Mouse (Mus musculus) neural tube, embryonic 14.5 days (tissue): ENCODE measurements around the gene Syne3. TPM values are rescaled to one million over a fixed set of nuclear protein-coding genes. Genes with fewer than 3 reads are reported as not detected.

Experiments
- ATAC-seq: fragments of 200-750 bp; cut with Nextera tagmentation; 2 replicates; pipeline ENCODE4 v1.8.0; 2017; ENCODE audit warnings: low read depth, mild to moderate bottlenecking, moderate TSS enrichment, moderate library complexity
- H3K27ac ChIP-seq: fragments of 300-500 bp; sonication (generic); 2 replicates; pipeline ENCODE4 v1.5.1; 2014; ENCODE audit warnings: low read depth, mild to moderate bottlenecking, control low read depth, low read length, moderate library complexity, mixed read lengths
- H3K27me3 ChIP-seq: fragments of 300-500 bp; sonication (generic); 2 replicates; pipeline ENCODE4 v1.6.1; 2014; ENCODE audit warnings: low read length; ENCODE audit not compliant: control insufficient read depth, insufficient read depth
- H3K36me3 ChIP-seq: fragments of 300-500 bp; sonication (generic); 2 replicates; pipeline ENCODE4 v1.6.1; 2014; ENCODE audit warnings: low read length, mixed read lengths; ENCODE audit not compliant: control insufficient read depth, insufficient read depth
- H3K4me1 ChIP-seq: fragments of 300-500 bp; sonication (generic); 2 replicates; pipeline ENCODE4 v1.6.1; 2014; ENCODE audit warnings: low read length; ENCODE audit not compliant: control insufficient read depth, insufficient read depth
- H3K4me2 ChIP-seq: fragments of 300-500 bp; sonication (generic); 2 replicates; pipeline ENCODE4 v1.6.1; 2014; ENCODE audit warnings: mild to moderate bottlenecking, low read depth, low read length, control low read depth
- H3K4me3 ChIP-seq: fragments of 300-500 bp; sonication (generic); 2 replicates; pipeline ENCODE4 v1.5.1; 2014; ENCODE audit warnings: low read depth, low read length, control low read depth, mixed read lengths
- H3K9ac ChIP-seq: fragments of 300-500 bp; sonication (generic); replicated peaks from 2 replicates; pipeline ENCODE4 v1.6.1; 2014; ENCODE audit warnings: low read depth, mild to moderate bottlenecking, control low read depth, low read length, mixed read lengths
- H3K9me3 ChIP-seq: fragments of 300-500 bp; sonication (generic); 2 replicates; pipeline ENCODE4 v1.6.1; 2016; ENCODE audit warnings: low read length; ENCODE audit not compliant: control insufficient read depth
- WGBS: fragments of 180-500 bp; shearing (Covaris S2); extraction: QIAGEN DNeasy Blood & Tissue Kit; methylation state at CpG from one replicate; pipeline ENCODE4 v1.1.7; 2014; 5-methylcytosine and 5-hydroxymethylcytosine counted together
- polyA plus RNA-seq: library from polyadenylated mRNA; unstranded; fragments of >200 nt; fragmentation: Nextera tagmentation; extraction: Ambion mirVana; gene quantifications from 2 replicates; pipeline ENCODE4 v1.2.1, GENCODE M21; 2014

Gene Syne3
- polyA plus RNA-seq, 1 experiment from 2014 or later, result 0.23 TPM

DNA sequence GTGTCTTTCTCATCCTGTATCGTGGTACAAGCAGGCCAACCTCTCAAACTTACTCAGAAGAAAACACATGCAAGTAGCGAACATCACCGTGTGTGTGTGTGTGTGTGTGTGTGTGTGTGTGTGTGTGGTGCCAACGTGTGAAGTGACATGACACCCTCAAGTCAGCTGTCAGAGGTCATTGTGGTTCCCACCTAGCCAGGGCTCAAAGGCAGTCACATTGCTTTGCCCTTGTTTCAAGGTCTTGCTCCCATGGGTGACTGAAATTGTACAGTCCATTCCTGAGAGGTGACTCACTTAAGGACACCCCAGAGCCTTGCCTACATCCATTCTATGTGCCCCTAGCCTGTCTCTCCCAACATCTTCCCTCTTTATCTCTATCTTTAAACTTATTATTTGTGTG is 40.0 kb downstream of the Syne3 start:
- no peaks in the 10 kb centered on the region for H3K36me3 ChIP-seq
- H3K4me2 ChIP-seq, result no peak overlapping the region
- no peak overlapping the region for H3K4me3 ChIP-seq
- H3K9me3 ChIP-seq, result no peaks in the 10 kb centered on the region
- ATAC-seq, result no peak
- no peaks in the 10 kb centered on the region for H3K27me3 ChIP-seq
- WGBS, result 90% methylated on average over 4 of the region's 4 CpGs
- no peaks in the 10 kb centered on the region for H3K4me1 ChIP-seq
- H3K27ac ChIP-seq, result no peak overlapping the region
- no peak overlapping the region for H3K9ac ChIP-seq

DNA sequence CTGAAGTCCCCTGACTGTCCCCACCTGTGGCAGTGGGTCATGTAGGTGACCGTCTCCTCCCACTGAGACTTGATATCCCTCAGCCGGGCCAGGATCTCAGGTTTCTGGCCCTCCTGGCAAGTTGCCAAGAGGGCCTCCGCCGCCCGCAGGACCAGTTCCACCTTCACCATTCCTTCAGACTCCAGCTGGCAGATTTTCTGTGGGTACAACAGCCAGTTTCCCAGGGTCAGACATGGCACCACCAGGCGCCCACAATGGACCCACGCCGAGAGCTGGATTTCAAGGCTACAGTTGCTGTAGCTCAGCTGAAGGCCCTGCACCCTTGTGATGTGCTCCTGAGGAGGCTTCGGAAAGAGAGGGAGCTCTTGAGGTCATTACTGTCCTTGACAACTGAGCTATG is 40.4 kb downstream of the Syne3 start:
- H3K4me3 ChIP-seq, result no peak overlapping the region
- H3K36me3 ChIP-seq, result no peaks in the 10 kb centered on the region
- 86% methylated on average over 9 of the region's 9 CpGs for WGBS
- no peaks in the 10 kb centered on the region for H3K27me3 ChIP-seq
- H3K9me3 ChIP-seq, result no peaks in the 10 kb centered on the region
- no peak overlapping the region for H3K9ac ChIP-seq
- H3K4me1 ChIP-seq, result no peaks in the 10 kb centered on the region
- H3K27ac ChIP-seq, result no peak overlapping the region
- ATAC-seq, result no peak
- H3K4me2 ChIP-seq, result no peak overlapping the region

DNA sequence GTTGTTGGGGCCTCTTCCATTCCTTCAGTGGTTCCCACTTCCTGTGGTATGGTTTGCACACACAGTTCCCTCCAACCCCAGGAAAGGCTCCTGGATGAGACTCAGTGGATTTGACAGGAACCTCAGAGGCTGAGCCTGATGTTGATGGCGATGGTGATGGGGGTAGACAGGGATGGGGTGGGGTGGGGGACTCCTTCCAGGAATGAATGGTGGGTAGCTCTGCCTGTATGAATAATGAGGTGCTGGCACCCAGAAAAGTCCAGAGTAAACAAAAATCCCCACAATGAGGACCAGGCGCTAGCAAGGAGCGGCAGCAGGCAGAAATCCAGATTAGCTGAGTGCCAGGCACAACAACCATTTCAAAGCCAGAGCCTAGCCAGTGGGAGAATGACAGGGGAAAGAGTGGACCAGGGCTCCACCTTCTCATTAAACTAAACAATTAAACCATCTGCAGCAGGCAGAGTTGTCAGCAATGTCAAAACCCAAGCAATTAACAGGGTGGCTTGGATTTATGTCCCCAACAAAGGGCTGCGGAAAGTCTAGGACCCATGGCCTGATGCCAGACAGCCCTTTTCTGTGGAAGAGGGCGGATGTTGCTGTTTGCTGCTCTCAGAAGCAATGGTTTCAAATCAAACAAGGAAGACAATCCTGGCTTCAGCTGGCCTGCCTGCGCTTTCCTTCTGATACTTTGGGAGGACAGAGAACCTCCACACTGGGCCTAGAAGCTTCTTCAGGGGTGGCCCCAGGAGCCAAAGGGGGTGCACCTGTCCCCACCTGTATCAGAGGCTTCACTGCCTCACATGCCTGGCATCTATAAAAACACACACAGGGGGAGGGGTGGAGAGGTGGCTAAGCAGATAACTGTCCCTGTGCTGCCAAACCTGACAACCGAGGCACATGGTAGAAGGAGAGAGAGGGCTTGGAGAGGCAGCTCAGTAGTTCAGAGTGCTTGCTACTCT is 44.4 kb downstream of the Syne3 start:
- Histone ChIP-seq H3K4me2 (no peak overlapping the region), H3K9ac (no peak overlapping the region), H3K27me3 (no peaks in the 10 kb centered on the region), H3K27ac (peak overlapping the region; percentile 11; the same call in 1 of the 2 replicates), H3K4me3 (no peak overlapping the region), H3K36me3 (no peaks in the 10 kb centered on the region), H3K9me3 (no peaks in the 10 kb centered on the region), H3K4me1 (no peaks in the 10 kb centered on the region)
- 25% methylated on average over 7 of the region's 7 CpGs for WGBS
- peak; percentile 78 for ATAC-seq

DNA sequence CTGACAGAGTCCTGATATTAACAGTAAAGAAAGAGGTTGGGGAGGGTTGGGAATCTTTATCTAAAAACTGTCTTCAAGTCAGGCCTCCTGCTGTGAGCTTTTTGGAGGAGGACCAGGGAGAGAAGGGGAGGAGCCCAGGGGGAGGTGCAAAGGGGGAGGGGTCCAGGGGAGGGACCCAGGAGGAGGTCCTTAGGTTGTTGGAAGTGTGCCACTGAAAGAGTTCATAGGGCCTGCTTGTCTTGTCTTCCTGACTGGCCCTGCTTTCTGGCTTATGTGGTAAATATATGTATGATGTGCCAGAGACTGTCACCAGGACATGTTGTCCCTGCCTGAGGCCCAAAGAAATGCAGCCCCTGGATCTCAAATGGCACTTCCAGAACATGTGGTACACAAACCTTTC is 49.2 kb downstream of the Syne3 start:
- H3K9ac ChIP-seq, result no peak overlapping the region
- H3K4me1 ChIP-seq, result peaks cover 2% of the 10 kb centered on the region; the same call in 1 of the 2 replicates
- no peak for ATAC-seq
- no peaks in the 10 kb centered on the region for H3K27me3 ChIP-seq
- H3K27ac ChIP-seq, result no peak overlapping the region
- H3K36me3 ChIP-seq, result no peaks in the 10 kb centered on the region
- H3K9me3 ChIP-seq, result no peaks in the 10 kb centered on the region
- H3K4me3 ChIP-seq, result no peak overlapping the region
- no peak overlapping the region for H3K4me2 ChIP-seq

DNA sequence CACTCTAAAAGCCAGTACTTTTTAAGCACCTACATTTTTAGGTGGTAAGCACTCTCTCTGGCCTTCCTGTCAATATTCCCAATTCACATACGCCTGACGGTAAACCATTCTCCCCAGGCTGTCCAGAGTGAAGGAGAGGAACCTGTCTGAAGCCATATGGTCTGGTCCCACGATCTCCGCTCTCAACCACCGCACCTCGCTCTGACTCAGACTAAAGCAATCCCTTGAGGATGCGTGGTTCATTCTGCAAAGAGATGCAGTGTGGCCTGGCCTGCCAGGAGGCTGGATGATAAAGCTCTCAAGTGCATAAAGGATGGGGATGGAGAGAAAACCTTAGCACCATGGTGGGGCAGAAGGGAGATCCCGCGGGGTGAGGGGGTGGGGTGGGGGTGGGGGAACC is 49.6 kb downstream of the Syne3 start:
- Histone ChIP-seq H3K27me3 (no peaks in the 10 kb centered on the region), H3K4me3 (no peak overlapping the region), H3K4me1 (peaks cover 5% of the 10 kb centered on the region; the same call in 1 of the 2 replicates), H3K9ac (no peak overlapping the region), H3K36me3 (no peaks in the 10 kb centered on the region), H3K9me3 (no peaks in the 10 kb centered on the region), H3K27ac (no peak overlapping the region), H3K4me2 (no peak overlapping the region)
- ATAC-seq, result no peak
- 61% methylated on average over 9 of the region's 9 CpGs for WGBS

DNA sequence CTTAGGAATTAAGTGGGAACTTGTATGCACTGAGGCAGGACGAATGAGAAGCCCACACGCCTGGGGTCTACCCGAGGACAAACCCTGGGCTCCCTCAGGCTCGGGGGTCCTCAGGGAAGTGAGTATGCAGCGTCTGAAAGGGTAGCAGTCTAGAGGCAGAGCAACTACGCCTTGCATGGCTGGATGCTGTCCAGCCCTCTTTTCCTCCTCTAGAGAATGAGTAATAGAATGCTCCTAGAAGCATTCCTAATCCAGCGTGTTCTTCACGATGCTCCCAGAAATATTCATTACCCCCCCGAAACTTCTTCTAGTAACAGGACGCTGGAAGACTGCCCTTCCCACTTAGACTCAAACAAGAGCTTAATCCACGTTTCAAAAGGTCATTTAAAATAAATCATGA is 51.3 kb downstream of the Syne3 start:
- WGBS, result 75% methylated on average over 11 of the region's 11 CpGs
- H3K27me3 ChIP-seq, result no peaks in the 10 kb centered on the region
- H3K27ac ChIP-seq, result no peak overlapping the region
- H3K4me1 ChIP-seq, result peaks cover 5% of the 10 kb centered on the region; the same call in 1 of the 2 replicates
- no peaks in the 10 kb centered on the region for H3K9me3 ChIP-seq
- no peak overlapping the region for H3K4me3 ChIP-seq
- no peaks in the 10 kb centered on the region for H3K36me3 ChIP-seq
- H3K4me2 ChIP-seq, result no peak overlapping the region
- ATAC-seq, result no peak
- no peak overlapping the region for H3K9ac ChIP-seq

DNA sequence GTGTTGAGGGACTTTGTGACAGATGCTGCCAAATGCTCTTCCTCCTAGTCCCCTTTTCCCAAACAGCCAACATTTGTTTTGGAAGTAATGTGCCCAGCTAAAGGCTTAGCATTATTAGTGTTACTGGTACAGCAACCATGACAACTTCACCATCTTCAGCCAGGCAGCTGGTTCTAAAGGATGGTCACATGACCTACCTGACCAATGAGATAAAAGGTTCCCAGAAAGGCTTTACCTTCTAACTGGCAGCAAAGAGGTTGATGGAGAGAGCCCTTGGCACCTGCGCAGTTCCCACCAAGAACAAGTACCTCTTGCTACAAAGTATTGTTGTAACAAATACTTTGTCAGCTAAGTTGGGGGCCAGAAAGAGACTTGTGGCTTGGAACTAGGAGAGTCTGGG is 52.4 kb downstream of the Syne3 start:
- Histone ChIP-seq H3K9me3 (no peaks in the 10 kb centered on the region), H3K4me3 (no peak overlapping the region), H3K4me1 (peaks cover 5% of the 10 kb centered on the region; the same call in 1 of the 2 replicates), H3K27me3 (no peaks in the 10 kb centered on the region), H3K9ac (no peak overlapping the region), H3K27ac (no peak overlapping the region), H3K4me2 (no peak overlapping the region), H3K36me3 (no peaks in the 10 kb centered on the region)
- 100% methylated on average over 1 of the region's 1 CpGs for WGBS
- no peak for ATAC-seq

DNA sequence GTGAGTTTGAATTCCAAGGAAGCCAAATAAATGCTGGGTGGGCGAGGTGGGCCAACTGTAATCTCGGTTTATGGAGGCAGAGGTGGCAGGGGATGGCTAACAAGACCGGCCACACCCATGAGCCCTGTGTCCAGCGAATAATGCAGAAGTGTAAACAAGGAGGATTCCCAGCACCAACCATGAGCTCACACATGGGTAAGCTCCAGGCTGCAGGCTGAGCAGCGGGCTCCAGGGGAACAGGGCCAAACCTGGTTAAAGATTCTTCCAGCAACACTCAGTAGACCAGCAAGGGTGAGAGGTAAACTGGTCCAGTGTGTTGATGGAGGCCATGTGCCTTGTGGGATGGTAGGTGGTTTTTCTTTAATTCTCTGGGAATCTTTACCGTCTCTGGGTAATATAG is 53.2 kb downstream of the Syne3 start:
- peaks cover 5% of the 10 kb centered on the region; the same call in 1 of the 2 replicates for H3K4me1 ChIP-seq
- no peaks in the 10 kb centered on the region for H3K27me3 ChIP-seq
- no peak overlapping the region for H3K4me2 ChIP-seq
- no peaks in the 10 kb centered on the region for H3K36me3 ChIP-seq
- no peak overlapping the region for H3K27ac ChIP-seq
- no peak for ATAC-seq
- no peaks in the 10 kb centered on the region for H3K9me3 ChIP-seq
- WGBS, result 82% methylated on average over 6 of the region's 6 CpGs
- no peak overlapping the region for H3K9ac ChIP-seq
- no peak overlapping the region for H3K4me3 ChIP-seq

DNA sequence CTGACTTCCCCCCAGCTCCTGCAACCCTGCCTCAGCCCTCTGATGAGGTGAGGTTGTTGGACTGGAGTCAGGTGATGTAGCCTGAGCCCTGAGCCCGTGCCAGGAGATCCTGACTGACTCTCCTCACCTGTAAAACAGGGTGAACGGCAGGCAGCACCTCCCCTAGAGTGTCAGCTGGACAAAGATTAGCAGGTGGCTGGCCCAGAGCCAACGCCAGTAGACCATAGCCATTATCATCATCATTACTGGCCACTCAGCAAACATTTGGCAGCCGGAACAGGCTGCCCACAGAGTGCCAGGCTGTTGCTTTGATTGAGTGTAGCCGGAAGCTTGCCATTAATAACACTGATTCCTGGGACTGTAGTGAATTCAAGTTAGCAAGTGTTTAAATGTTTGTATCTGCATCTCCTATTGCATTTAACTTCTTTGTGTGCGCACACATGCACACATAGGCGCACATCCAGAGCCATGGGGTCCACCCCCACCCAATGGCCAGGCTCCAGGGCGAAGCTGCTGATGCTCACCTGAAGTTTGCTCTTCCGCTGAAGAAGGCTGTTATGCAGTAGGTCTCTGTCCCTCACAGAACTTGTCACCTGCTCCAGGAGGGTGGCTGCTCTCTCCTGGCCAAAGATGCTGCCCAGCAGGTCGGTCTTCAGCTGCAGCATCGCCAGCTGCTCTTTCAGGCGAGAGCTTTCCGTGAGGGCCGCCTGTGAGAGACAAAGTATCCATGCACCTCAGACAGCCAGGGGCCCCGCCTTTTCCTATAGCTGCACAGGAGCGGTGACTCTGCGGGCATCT is 54.4 kb downstream of the Syne3 start:
- no peak overlapping the region for H3K4me3 ChIP-seq
- H3K9ac ChIP-seq, result no peak overlapping the region
- WGBS, result 58% methylated on average over 17 of the region's 17 CpGs
- H3K27ac ChIP-seq, result no peak overlapping the region
- H3K36me3 ChIP-seq, result no peaks in the 10 kb centered on the region
- H3K4me2 ChIP-seq, result no peak overlapping the region
- H3K27me3 ChIP-seq, result no peaks in the 10 kb centered on the region
- H3K4me1 ChIP-seq, result peaks cover 5% of the 10 kb centered on the region; the same call in 1 of the 2 replicates
- no peaks in the 10 kb centered on the region for H3K9me3 ChIP-seq
- ATAC-seq, result 0 out of 2 replicates have a peak, but pooled peaks have one; percentile 24
